Mouse (Mus musculus) kidney, adult 2 months (tissue): ENCODE measurements around the gene Spns3. TPM values are rescaled to one million over a fixed set of nuclear protein-coding genes. Genes with fewer than 3 reads are reported as not detected.

Source experiments
- DNase-seq: peaks from one replicate; pipeline ENCODE4 v3.0.0; 2021
- H3K27ac ChIP-seq: fragments of 200-500 bp; 2 replicates; pipeline ENCODE4 v1.5.1; 2012; ENCODE audit warnings: low read depth, low read length, control low read depth, inconsistent platforms; ENCODE audit not compliant: insufficient read depth
- H3K27me3 ChIP-seq: fragments of 200-500 bp; replicated peaks from 2 replicates; pipeline ENCODE4 v1.6.1; 2012; ENCODE audit warnings: mild to moderate bottlenecking, moderate library complexity, low read length, inconsistent platforms; ENCODE audit not compliant: control insufficient read depth, insufficient read depth
- H3K36me3 ChIP-seq: fragments of 200-500 bp; 2 replicates; pipeline ENCODE4 v1.6.1; 2012; ENCODE audit warnings: mild to moderate bottlenecking, moderate library complexity, low read length, inconsistent platforms; ENCODE audit not compliant: control insufficient read depth, insufficient read depth
- H3K4me1 ChIP-seq: fragments of 200-500 bp; 2 replicates; pipeline ENCODE4 v1.6.1; 2011; ENCODE audit warnings: low read length; ENCODE audit not compliant: control insufficient read depth, insufficient read depth
- H3K4me3 ChIP-seq: fragments of 200-500 bp; 2 replicates; pipeline ENCODE4 v1.5.1; 2011; ENCODE audit warnings: mild to moderate bottlenecking, low read depth, low read length, control low read depth; ENCODE audit not compliant: insufficient read depth
- CTCF ChIP-seq: fragments of 200-500 bp; conservative IDR thresholded peaks from 2 replicates; pipeline ENCODE4 v1.5.1; 2011; ENCODE audit warnings: low read depth, mild to moderate bottlenecking, control low read depth, low read length, moderate library complexity, mixed read lengths; ENCODE audit not compliant: insufficient read depth, insufficient read length
- POLR2A ChIP-seq: fragments of 200-500 bp; IDR thresholded peaks from one replicate; pipeline ENCODE4 v1.6.1; 2011; ENCODE audit warnings: low read depth, low read length, control low read depth
- WGBS: fragments of 180-500 bp; shearing (Covaris S2); methylation state at CpG from one replicate; pipeline ENCODE4 v1.1.7; 2018; 5-methylcytosine and 5-hydroxymethylcytosine counted together
- polyA plus RNA-seq: library from polyadenylated mRNA; depleted of rRNA; stranded (reverse); fragments of >200 nt; gene quantifications from 2 replicates; pipeline ENCODE4 v1.2.3, GENCODE M21; 2012

Spns3 gene
- polyA plus RNA-seq, 1 experiment = 8.9 TPM

- no peak for DNase-seq
- WGBS = 90% methylated on average over 4 of the region's 4 CpGs
Measured at GRCm38 (mm10) chr11:72481952-72482351, 68.4 kb downstream of the Spns3 start.

GRCm38 (mm10) chr11:72481313-72481712, 69.0 kb downstream of the Spns3 start:
- Histone ChIP-seq H3K27ac (no peak overlapping the region), H3K4me3 (no peak overlapping the region), H3K36me3 (no peaks in the 10 kb centered on the region), H3K27me3 (no peaks in the 10 kb centered on the region), H3K4me1 (peaks cover 7% of the 10 kb centered on the region; the same call in 1 of the 2 replicates)
- 73% methylated on average over 5 of the region's 5 CpGs for WGBS
- DNase-seq = no peak
- no peak for TF ChIP-seq POLR2A
- TF ChIP-seq CTCF = no peak

More at GRCm38 (mm10) chr11:72481952-72482351, 68.4 kb downstream of the Spns3 start:
- H3K27me3 ChIP-seq = no peaks in the 10 kb centered on the region
- H3K4me3 ChIP-seq = no peak overlapping the region
- peaks cover 7% of the 10 kb centered on the region; the same call in 1 of the 2 replicates for H3K4me1 ChIP-seq
- TF ChIP-seq POLR2A = no peak
- TF ChIP-seq CTCF = no peak
- no peaks in the 10 kb centered on the region for H3K36me3 ChIP-seq
- H3K27ac ChIP-seq = no peak overlapping the region

- no peak for DNase-seq
- WGBS = 67% methylated on average over 2 of the region's 2 CpGs
- no peaks in the 10 kb centered on the region for H3K27me3 ChIP-seq
- H3K4me1 ChIP-seq = peaks cover 17% of the 10 kb centered on the region
- no peak for TF ChIP-seq CTCF
- TF ChIP-seq POLR2A = no peak
- H3K4me3 ChIP-seq = no peak overlapping the region
- no peaks in the 10 kb centered on the region for H3K36me3 ChIP-seq
- no peak overlapping the region for H3K27ac ChIP-seq
Measured at GRCm38 (mm10) chr11:72479499-72479898, 70.8 kb downstream of the Spns3 start.

DNA sequence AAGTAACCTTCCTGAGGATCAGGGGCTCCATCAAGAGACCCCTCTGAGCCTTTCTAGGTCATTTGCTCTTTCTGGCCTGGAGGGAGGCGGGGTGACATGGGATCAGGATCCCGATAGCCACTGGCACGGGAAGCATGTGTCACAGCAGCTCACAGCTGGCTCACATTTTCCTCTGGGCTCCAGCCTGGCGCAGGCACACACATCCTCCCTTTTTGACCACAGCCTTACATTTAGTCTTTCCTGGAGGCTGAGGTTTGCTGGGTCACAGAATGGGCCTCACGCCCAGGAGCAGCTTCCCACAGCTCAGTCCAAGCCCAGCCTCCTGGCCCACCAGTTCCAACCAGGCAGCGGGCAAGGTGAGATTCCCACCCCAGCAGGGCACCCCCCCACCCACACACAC, 72.1 kb downstream of the Spns3 start:
- WGBS = 56% methylated on average over 6 of the region's 6 CpGs
- DNase-seq = peak; percentile 36
- Histone ChIP-seq H3K27me3 (no peaks in the 10 kb centered on the region), H3K36me3 (no peaks in the 10 kb centered on the region), H3K27ac (no peak overlapping the region), H3K4me3 (no peak overlapping the region), H3K4me1 (peaks cover 20% of the 10 kb centered on the region)
- TF ChIP-seq CTCF = no peak
- TF ChIP-seq POLR2A = no peak

DNA sequence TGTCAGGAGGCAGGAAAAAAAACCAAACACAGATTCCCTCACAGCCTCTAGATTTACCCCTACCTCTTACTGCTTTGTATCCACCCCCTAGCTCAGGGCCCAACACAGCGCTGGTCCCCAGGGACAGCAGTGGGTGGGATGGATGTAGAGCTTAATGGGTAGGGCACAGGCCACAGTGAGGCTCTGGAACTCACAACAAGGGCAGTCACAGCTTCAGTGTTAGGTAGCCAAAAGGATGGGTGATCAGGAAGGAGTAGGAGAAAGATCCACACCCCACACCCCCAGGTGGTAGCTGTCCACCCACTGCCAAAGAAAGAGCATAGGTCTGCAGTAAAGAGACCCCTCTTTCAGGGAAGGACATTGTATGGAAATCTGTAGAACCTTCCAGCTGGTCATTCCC, 72.7 kb downstream of the Spns3 start:
- WGBS = 93% methylated on average over 1 of the region's 1 CpGs
- Histone ChIP-seq H3K36me3 (no peaks in the 10 kb centered on the region), H3K4me3 (no peak overlapping the region), H3K27me3 (no peaks in the 10 kb centered on the region), H3K27ac (no peak overlapping the region), H3K4me1 (peaks cover 20% of the 10 kb centered on the region)
- no peak for TF ChIP-seq CTCF
- TF ChIP-seq POLR2A = no peak
- no peak for DNase-seq

DNA sequence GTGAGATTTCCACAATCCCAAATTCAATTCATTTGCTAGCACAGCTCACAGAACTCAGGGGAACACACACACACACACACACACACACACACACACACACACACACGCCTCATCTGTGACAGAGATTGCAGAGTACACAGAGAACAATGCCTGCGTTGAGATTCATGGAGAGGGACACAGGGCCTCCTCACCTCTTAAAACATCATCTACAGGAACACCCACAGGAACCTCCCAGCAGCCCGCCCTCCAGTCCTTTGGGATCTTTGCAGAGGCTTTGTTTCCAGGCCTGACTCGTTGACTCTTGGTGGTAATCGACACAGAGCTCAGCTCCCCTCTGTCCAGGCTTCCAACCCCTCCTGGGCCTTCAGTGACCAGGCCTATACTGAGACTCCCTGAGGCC, 73.1 kb downstream of the Spns3 start:
- Histone ChIP-seq H3K36me3 (no peaks in the 10 kb centered on the region), H3K4me3 (no peak overlapping the region), H3K4me1 (peaks cover 20% of the 10 kb centered on the region), H3K27me3 (no peaks in the 10 kb centered on the region), H3K27ac (no peak overlapping the region)
- TF ChIP-seq CTCF (no peak), POLR2A (no peak)
- DNase-seq = peak; percentile 29
- WGBS = 58% methylated on average over 5 of the region's 5 CpGs

DNA sequence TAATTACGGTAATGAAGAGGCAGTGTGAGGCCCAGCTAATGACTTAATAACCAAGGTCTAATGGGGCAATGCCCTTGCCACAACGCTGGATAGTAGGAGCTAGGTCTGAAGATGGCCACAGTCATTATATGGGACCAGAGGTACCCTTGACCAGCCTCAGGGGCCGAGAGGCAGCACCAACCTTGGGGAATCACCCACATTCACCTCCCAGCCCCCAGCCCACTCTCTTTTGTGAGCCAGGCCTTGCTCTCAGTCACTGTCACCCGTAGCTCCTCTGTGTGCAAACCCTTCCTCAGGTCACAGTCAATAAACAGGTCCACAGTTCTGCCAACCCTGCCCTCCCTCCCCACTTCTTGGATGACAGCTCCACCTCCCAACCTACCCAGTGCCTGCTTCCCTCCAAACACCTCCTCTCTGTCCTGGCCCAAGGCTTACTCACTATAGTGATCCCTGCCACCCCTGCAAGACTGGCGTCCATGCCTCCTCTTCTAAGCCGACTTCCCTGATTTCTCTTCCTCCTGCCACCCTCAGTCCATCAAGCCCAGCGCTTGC, 74.2 kb downstream of the Spns3 start:
- no peaks in the 10 kb centered on the region for H3K27me3 ChIP-seq
- H3K36me3 ChIP-seq = no peaks in the 10 kb centered on the region
- no peak for TF ChIP-seq POLR2A
- no peak for TF ChIP-seq CTCF
- H3K4me1 ChIP-seq = peaks cover 20% of the 10 kb centered on the region
- no peak overlapping the region for H3K4me3 ChIP-seq
- H3K27ac ChIP-seq = no peak overlapping the region
- 77% methylated on average over 7 of the region's 7 CpGs for WGBS
- no peak for DNase-seq
